Mouse (Mus musculus) stomach, embryonic 16.5 days (tissue): ENCODE data around the gene Psma1. TPM values are rescaled to one million over a fixed set of nuclear protein-coding genes. Genes with fewer than 3 reads are reported as not detected.

ENCODE experiments used
- ATAC-seq: fragments of 200-750 bp; cut with Nextera tagmentation; 2 replicates; pipeline ENCODE4 v1.8.0; 2017; ENCODE audit warnings: moderate number of reproducible peaks, moderate TSS enrichment; ENCODE audit not compliant: insufficient read depth, low FRiP score
- H3K27ac ChIP-seq: fragments of 300-500 bp; sonication (generic); 2 replicates; pipeline ENCODE4 v1.5.1; 2014; ENCODE audit warnings: low read length
- H3K27me3 ChIP-seq: fragments of 300-500 bp; sonication (generic); 2 replicates; pipeline ENCODE4 v1.6.1; 2014; ENCODE audit warnings: low read length, control low read depth, mixed read lengths; ENCODE audit not compliant: control insufficient read depth, insufficient read depth
- H3K36me3 ChIP-seq: fragments of 300-500 bp; sonication (generic); 2 replicates; pipeline ENCODE4 v1.6.1; 2014; ENCODE audit warnings: low read length; ENCODE audit not compliant: control insufficient read depth, insufficient read depth
- H3K4me1 ChIP-seq: fragments of 300-500 bp; sonication (generic); 2 replicates; pipeline ENCODE4 v1.6.1; 2014; ENCODE audit warnings: low read length, control low read depth, mixed read lengths; ENCODE audit not compliant: control insufficient read depth, insufficient read depth
- H3K4me2 ChIP-seq: fragments of 300-500 bp; sonication (generic); 2 replicates; pipeline ENCODE4 v1.6.1; 2014; ENCODE audit warnings: low read depth, low read length, mixed read lengths
- H3K4me3 ChIP-seq: fragments of 300-500 bp; sonication (generic); replicated peaks from 2 replicates; pipeline ENCODE4 v1.5.1; 2014; ENCODE audit warnings: mild to moderate bottlenecking, low read length
- H3K9ac ChIP-seq: fragments of 300-500 bp; sonication (generic); 2 replicates; pipeline ENCODE4 v1.6.1; 2014; ENCODE audit warnings: low read length
- H3K9me3 ChIP-seq: fragments of 300-500 bp; sonication (generic); replicated peaks from 2 replicates; pipeline ENCODE4 v1.6.1; 2016; ENCODE audit warnings: low read length, control low read depth; ENCODE audit not compliant: control insufficient read depth
- WGBS: fragments of 180-500 bp; shearing (Covaris S2); extraction: QIAGEN DNeasy Blood & Tissue Kit; methylation state at CpG from one replicate; pipeline ENCODE4 v1.1.7; 2014; 5-methylcytosine and 5-hydroxymethylcytosine counted together
- polyA plus RNA-seq: library from polyadenylated mRNA; unstranded; fragments of >200 nt; fragmentation: Nextera tagmentation; extraction: Ambion mirVana; gene quantifications from 2 replicates; pipeline ENCODE4 v1.2.1, GENCODE M21; 2015

Gene Psma1
- polyA plus RNA-seq, 1 experiment from 2014 or later, result 342 TPM

- Histone ChIP-seq H3K27ac (no peak overlapping the region), H3K9me3 (no peaks in the 10 kb centered on the region), H3K27me3 (no peaks in the 10 kb centered on the region), H3K9ac (no peak overlapping the region), H3K4me2 (no peak overlapping the region), H3K36me3 (peaks cover 16% of the 10 kb centered on the region; the same call in 1 of the 2 replicates), H3K4me3 (no peak overlapping the region), H3K4me1 (no peaks in the 10 kb centered on the region)
- 62% methylated on average over 3 of the region's 3 CpGs for WGBS
- peak; percentile 47; the same call in 1 of the 2 replicates for ATAC-seq
These were observed 44.1 kb downstream of the Psma1 start for GRCm38 (mm10) chr7:114231857-114232256.

GRCm38 (mm10) chr7:114226521-114226920 is 49.4 kb downstream of the Psma1 start:
- no peak overlapping the region for H3K4me3 ChIP-seq
- H3K27ac ChIP-seq, result no peak overlapping the region
- no peak overlapping the region for H3K9ac ChIP-seq
- WGBS, result 91% methylated on average over 1 of the region's 1 CpGs
- no peak for ATAC-seq
- no peaks in the 10 kb centered on the region for H3K9me3 ChIP-seq
- peaks cover 17% of the 10 kb centered on the region for H3K36me3 ChIP-seq
- H3K4me2 ChIP-seq, result no peak overlapping the region
- no peaks in the 10 kb centered on the region for H3K27me3 ChIP-seq
- H3K4me1 ChIP-seq, result no peaks in the 10 kb centered on the region

- ATAC-seq, result no peak
- no peak overlapping the region for H3K4me3 ChIP-seq
- H3K27ac ChIP-seq, result no peak overlapping the region
- no peak overlapping the region for H3K9ac ChIP-seq
- no peaks in the 10 kb centered on the region for H3K4me1 ChIP-seq
- 81% methylated on average over 4 of the region's 4 CpGs for WGBS
- H3K9me3 ChIP-seq, result no peaks in the 10 kb centered on the region
- H3K36me3 ChIP-seq, result peaks cover 14% of the 10 kb centered on the region
- no peaks in the 10 kb centered on the region for H3K27me3 ChIP-seq
- H3K4me2 ChIP-seq, result no peak overlapping the region
These were observed 55.5 kb downstream of the Psma1 start for GRCm38 (mm10) chr7:114220433-114220832.

GRCm38 (mm10) chr7:114216908-114217307 is 59.0 kb downstream of the Psma1 start:
- Histone ChIP-seq H3K4me3 (no peak overlapping the region), H3K27ac (no peak overlapping the region), H3K9ac (no peak overlapping the region), H3K36me3 (peaks cover 17% of the 10 kb centered on the region), H3K4me2 (no peak overlapping the region), H3K4me1 (no peaks in the 10 kb centered on the region), H3K27me3 (no peaks in the 10 kb centered on the region), H3K9me3 (no peaks in the 10 kb centered on the region)
- no peak for ATAC-seq
- WGBS, result 83% methylated on average over 2 of the region's 2 CpGs

Other genes starting within 250 kb of the Psma1 start
- 19.5 and 22.9 TPM in 2 replicates for gene Rras2, start 158.3 kb downstream of the Psma1 start, polyA plus RNA-seq
- gene Copb1, start 21.4 kb downstream of the Psma1 start, polyA plus RNA-seq, result 130 and 131 TPM in 2 replicates
- 2.6 and 3.5 TPM in 2 replicates for gene Pde3b, start 139.2 kb upstream of the Psma1 start, polyA plus RNA-seq